Mouse (Mus musculus) left cerebral cortex, postnatal 25 days (tissue): ENCODE data around the gene B4galt1. TPM values are rescaled to one million over a fixed set of nuclear protein-coding genes. Genes with fewer than 3 reads are reported as not detected.

Experiments used
- microRNA-seq, 2 experiments: library from miRNA; unstranded; fragments of <30 nt; microRNA quantifications; one replicate each; pipeline ENCODE4 v1.2.0; 2022
- total RNA-seq, 2 experiments: library from RNA; stranded (reverse); gene quantifications; 2 replicates each; pipeline ENCODE4 v1.2.3; 2021

B4galt1 gene
- total RNA-seq, 2 experiments from 2014 or later, result 5.2 to 6.5 TPM

Small RNAs within 50 kb of the gene (microRNA-seq; reads per million reads assigned to microRNA genes)
- gene Gm24112 (0 reads per million in 2 experiments), gene Gm25931 (0 reads per million in 2 experiments), gene Mir5123 (0 reads per million in 2 experiments)

Other genes starting within 250 kb of the B4galt1 start
- 10 to 100 TPM; 25.6 to 29.1 TPM for gene Aptx, start 150.8 kb downstream of the B4galt1 start, total RNA-seq
- gene Dnaja1, start 131.9 kb downstream of the B4galt1 start, total RNA-seq, result 100 to 1,000 TPM; 316 to 320 TPM
- gene Smu1, start 96.1 kb downstream of the B4galt1 start, total RNA-seq, result 10 to 100 TPM; 47.0 to 53.2 TPM
- gene Spink4, start 66.0 kb upstream of the B4galt1 start, total RNA-seq, result not detected
- gene Bag1, start 94.3 kb upstream of the B4galt1 start, total RNA-seq, result 100 to 1,000 TPM; 172 to 178 TPM
- gene Chmp5, start 94.4 kb upstream of the B4galt1 start, total RNA-seq, result 10 to 100 TPM; 81.2 to 83.2 TPM
- gene Nfx1, start 116.9 kb upstream of the B4galt1 start, total RNA-seq, result 10 to 100 TPM; 67.2 to 71.4 TPM
- gene Aqp7, start 194.1 kb upstream of the B4galt1 start, total RNA-seq, result not detected
- not detected for gene Aqp3, start 244.2 kb upstream of the B4galt1 start, total RNA-seq